Mouse (Mus musculus) thymus, postnatal 14 days (tissue): Measurements from ENCODE around the gene Sipa1l2.

ENCODE experiments used
- DNase-seq: peaks from one replicate; pipeline ENCODE4 v3.0.0; 2021

Gene Sipa1l2

GRCm38 (mm10) chr8:125576127-125576526 lies 6.5 kb upstream of the Sipa1l2 start:
- DNase-seq: no peak

- peak; percentile 49 for DNase-seq
Observed at GRCm38 (mm10) chr8:125574280-125574679, 4.7 kb upstream of the Sipa1l2 start.

GRCm38 (mm10) chr8:125572246-125572645 lies 2.6 kb upstream of the Sipa1l2 start:
- DNase-seq: no peak

- peak; percentile 57 for DNase-seq
Observed at GRCm38 (mm10) chr8:125570835-125571465, 1.3 kb upstream of the Sipa1l2 start.

- DNase-seq: no peak
Observed at GRCm38 (mm10) chr8:125570389-125570788, 781 bp upstream of the Sipa1l2 start.

- DNase-seq: peak; percentile 42
Observed at GRCm38 (mm10) chr8:125568851-125569532, 616 bp downstream of the Sipa1l2 start.

GRCm38 (mm10) chr8:125568421-125568850 lies 1.2 kb downstream of the Sipa1l2 start:
- peak; percentile 16 for DNase-seq

GRCm38 (mm10) chr8:125567569-125567968 lies 2.0 kb downstream of the Sipa1l2 start:
- peak; percentile 63 for DNase-seq

- DNase-seq: no peak
Observed at GRCm38 (mm10) chr8:125562878-125563277, 6.7 kb downstream of the Sipa1l2 start.

- peak; percentile 28 for DNase-seq
Observed at GRCm38 (mm10) chr8:125560825-125561490, 8.7 kb downstream of the Sipa1l2 start.

- DNase-seq: no peak
Observed at GRCm38 (mm10) chr8:125559066-125559653, 10.4 kb downstream of the Sipa1l2 start.

- peak; percentile 60 for DNase-seq
Observed at GRCm38 (mm10) chr8:125558109-125559065, 11.2 kb downstream of the Sipa1l2 start.

- no peak for DNase-seq
Observed at GRCm38 (mm10) chr8:125557391-125558108, 12.1 kb downstream of the Sipa1l2 start.

GRCm38 (mm10) chr8:125556706-125557105 lies 12.9 kb downstream of the Sipa1l2 start:
- no peak for DNase-seq

- DNase-seq: no peak
Observed at GRCm38 (mm10) chr8:125550567-125550966, 19.0 kb downstream of the Sipa1l2 start.

GRCm38 (mm10) chr8:125547296-125547695 lies 22.3 kb downstream of the Sipa1l2 start:
- DNase-seq: no peak

GRCm38 (mm10) chr8:125545866-125546265 lies 23.7 kb downstream of the Sipa1l2 start:
- no peak for DNase-seq

- DNase-seq: no peak
Observed at GRCm38 (mm10) chr8:125542893-125543613, 26.6 kb downstream of the Sipa1l2 start.

- no peak for DNase-seq
Observed at GRCm38 (mm10) chr8:125539056-125540013, 30.3 kb downstream of the Sipa1l2 start.

- DNase-seq: no peak
Observed at GRCm38 (mm10) chr8:125538265-125538664, 31.3 kb downstream of the Sipa1l2 start.
